Comparison of ENCODE assay signal across 34 mouse cellular contexts in genomic region chr1:90899816-90900215, GRCm38 (mm10). TPM values are rescaled to one million over a fixed set of nuclear protein-coding genes. Genes with fewer than 3 reads are reported as not detected.
DNase-seq lines count a peak whose midpoint lies in the region; ATAC-seq and TF ChIP-seq lines count a peak whose summit lies in the region.
"Had no signal": no experiment of that assay in that cellular context is flagged by ENCODE, and none has a peak within 500 bp of the region (broad histone marks: within the 10 kb centered on the region; RNA-seq: fewer than 3 reads in every experiment).

No protein-coding gene starts in this region.

- H3K9me3 ChIP-seq in heart, postnatal 0 days (replicated peaks; ENCODE audit: control insufficient read depth, low read length): no peaks in the 10 kb centered on the region
- H3K9me3 ChIP-seq: embryonic facial prominence, embryonic 10.5 days; embryonic facial prominence, embryonic 13.5 days; forebrain, embryonic 10.5 days; forebrain, embryonic 13.5 days; heart, embryonic 15.5 days; hindbrain, embryonic 13.5 days; intestine, embryonic 15.5 days had no signal

- TF ChIP-seq POLR2A in heart, adult 2 months (IDR thresholded peaks at IDR 0.05; ENCODE audit: insufficient read depth, low read depth, low read length): no peak
- no peak for TF ChIP-seq POLR2A in embryonic fibroblast, embryonic 13.5 days (IDR thresholded peaks at IDR 0.05; ENCODE audit: low read depth, low read length)

- no peak for TF ChIP-seq EP300 in heart, adult 2 months (IDR thresholded peaks at IDR 0.05; ENCODE audit: insufficient read depth, low read depth, low read length)
- TF ChIP-seq EP300 in heart, postnatal 0 days (IDR thresholded peaks at IDR 0.05; ENCODE audit: low read depth): no peak

- H3K79me2 ChIP-seq in heart, adult 2 months (replicated peaks; ENCODE audit: control insufficient read depth, insufficient read depth, low read length): no peaks in the 10 kb centered on the region

- no peak overlapping the region for H3K4me2 ChIP-seq in heart, postnatal 0 days (ENCODE audit: low read depth, low read length)
- H3K4me2 ChIP-seq: embryonic facial prominence, embryonic 13.5 days; forebrain, embryonic 13.5 days; heart, embryonic 15.5 days; hindbrain, embryonic 13.5 days; intestine, embryonic 15.5 days had no signal

- ATAC-seq in heart, postnatal 0 days (ENCODE audit: insufficient read depth, low read depth): no peak
- ATAC-seq: CD4-positive, CD25-positive, alpha-beta regulatory T cell, adult 4 months; forebrain, embryonic 13.5 days; forebrain, embryonic 16.5 days; hindbrain, embryonic 16.5 days; intestine, embryonic 15.5 days had no signal

- H3K4me3 ChIP-seq in heart, adult 2 months: no peak overlapping the region
- no peak overlapping the region for H3K4me3 ChIP-seq in heart, postnatal 0 days (ENCODE audit: low read depth, low read length)
- no peak overlapping the region for H3K4me3 ChIP-seq in brown adipose tissue, adult 24 weeks (ENCODE audit: insufficient read depth, low read depth, low read length)
- no peak overlapping the region for H3K4me3 ChIP-seq in embryonic fibroblast, embryonic 13.5 days (ENCODE audit: insufficient read depth, low read length)
- H3K4me3 ChIP-seq: embryonic facial prominence, embryonic 10.5 days; embryonic facial prominence, embryonic 13.5 days; forebrain, embryonic 10.5 days; forebrain, embryonic 13.5 days; heart, embryonic 15.5 days; hindbrain, embryonic 13.5 days; intestine, embryonic 15.5 days had no signal

- DNase-seq in heart, adult 2 months: no peak
- DNase-seq in heart, postnatal 25 days (ENCODE audit: low spot score): no peak
- no peak for DNase-seq in heart, postnatal 0 days (ENCODE audit: low spot score)
- DNase-seq in heart, adult 9 months (ENCODE audit: low spot score in 2 of 2): no peak
- no peak for DNase-seq in right cerebral cortex, postnatal 36 days (ENCODE audit: low spot score in 2 of 2)
- no peak for DNase-seq in thymus, adult 18-20 months
- DNase-seq: adrenal gland, postnatal 14 days; cerebellum, adult 11-12 months; cerebellum, adult 8-10 months; cerebellum, postnatal 10 days; cerebellum, postnatal 36 days; embryo, embryonic 11 days; gastrocnemius, postnatal 25 days; heart, postnatal 4 days had no signal

- H3K36me3 ChIP-seq in heart, adult 2 months (ENCODE audit: control insufficient read depth, insufficient read depth, low read length): no peaks in the 10 kb centered on the region
- H3K36me3 ChIP-seq in heart, postnatal 0 days (replicated peaks; ENCODE audit: control insufficient read depth, insufficient read depth, low read length): no peaks in the 10 kb centered on the region
- H3K36me3 ChIP-seq: embryonic facial prominence, embryonic 10.5 days; embryonic facial prominence, embryonic 13.5 days; forebrain, embryonic 10.5 days; heart, embryonic 15.5 days; hindbrain, embryonic 13.5 days; intestine, embryonic 15.5 days had no signal

- no peak overlapping the region for H3K9ac ChIP-seq in heart, adult 2 months (ENCODE audit: low read depth, low read length)
- H3K9ac ChIP-seq in heart, postnatal 0 days (replicated peaks; ENCODE audit: low read depth, low read length): no peak overlapping the region
- H3K9ac ChIP-seq: embryonic facial prominence, embryonic 13.5 days; forebrain, embryonic 13.5 days; heart, embryonic 15.5 days; hindbrain, embryonic 13.5 days; intestine, embryonic 15.5 days had no signal

- 80% methylated on average over 5 of the region's 5 CpGs for WGBS in heart, adult 2 months
- WGBS in heart, postnatal 0 days: 85% methylated on average over 5 of the region's 5 CpGs

- intact Hi-C loops in heart, adult 2 months (cut with DNase I): loop anchor here (5.0 kb wide), 1 partner anchor 248 kb away; no protein-coding TSS in a partner anchor
- intact Hi-C loops in heart, postnatal 25 days (cut with DNase I): no loop called here

- H3K27ac ChIP-seq in heart, adult 2 months: peak overlapping the region; percentile 5; the same call in 1 of the 2 replicates
- H3K27ac ChIP-seq in heart, postnatal 0 days (ENCODE audit: low read depth): peak overlapping the region; percentile 35; the same call in 1 of the 2 replicates
- H3K27ac ChIP-seq in brown adipose tissue, adult 24 weeks (replicated peaks; ENCODE audit: low read depth, low read length): peak overlapping the region; percentile 95
- H3K27ac ChIP-seq in embryonic fibroblast, embryonic 13.5 days (ENCODE audit: insufficient read depth, low read length): peak overlapping the region; percentile 50
- H3K27ac ChIP-seq: embryonic facial prominence, embryonic 10.5 days; embryonic facial prominence, embryonic 13.5 days; forebrain, embryonic 10.5 days; forebrain, embryonic 13.5 days; heart, embryonic 15.5 days; hindbrain, embryonic 13.5 days; intestine, embryonic 15.5 days had no signal

- no peak for TF ChIP-seq CTCF in heart, adult 2 months (IDR thresholded peaks at IDR 0.05)
- TF ChIP-seq CTCF in heart, postnatal 0 days (IDR thresholded peaks at IDR 0.05; ENCODE audit: low read depth): no peak
- no peak for TF ChIP-seq CTCF in embryonic fibroblast, embryonic 13.5 days (IDR thresholded peaks at IDR 0.05; ENCODE audit: borderline replicate concordance, insufficient read depth, low read length)

- no peaks in the 10 kb centered on the region for H3K27me3 ChIP-seq in heart, adult 2 months (ENCODE audit: control insufficient read depth, insufficient read depth, low read length)
- no peaks in the 10 kb centered on the region; the same call in 1 of the 2 replicates for H3K27me3 ChIP-seq in heart, postnatal 0 days (ENCODE audit: control insufficient read depth, insufficient read depth, low read length)
- H3K27me3 ChIP-seq: embryonic facial prominence, embryonic 13.5 days; forebrain, embryonic 13.5 days; hindbrain, embryonic 13.5 days; intestine, embryonic 15.5 days had no signal

- peaks cover 7% of the 10 kb centered on the region for H3K4me1 ChIP-seq in heart, adult 2 months (ENCODE audit: control insufficient read depth, insufficient read depth, low read length)
- H3K4me1 ChIP-seq in heart, postnatal 0 days (ENCODE audit: control insufficient read depth, insufficient read depth): peaks cover 28% of the 10 kb centered on the region
- peaks cover 44% of the 10 kb centered on the region; the same call in 1 of the 2 replicates for H3K4me1 ChIP-seq in brown adipose tissue, adult 24 weeks (ENCODE audit: control insufficient read depth, insufficient read depth, insufficient read length, low read length)
- H3K4me1 ChIP-seq in embryonic fibroblast, embryonic 13.5 days (ENCODE audit: control insufficient read depth, insufficient read depth, low read length): peaks cover 18% of the 10 kb centered on the region; the same call in 1 of the 2 replicates
- H3K4me1 ChIP-seq: forebrain, embryonic 13.5 days had no signal

RNA-seq across cellular contexts. Expression of gene Mlph, which starts 15.1 kb away (rescaled TPM):
- 1 to 10 TPM in 1 of 2 experiments, under 1 TPM in 1; 0.73 to 1.1 TPM for total RNA-seq in heart, adult 2 months (2021)
- 0.44 and 0.72 TPM in 2 replicates for polyA plus RNA-seq in heart, adult 2 months (2012; rRNA removed)
- under 1 TPM; 0.87 to 0.99 TPM for total RNA-seq in heart, postnatal 25 days (2021)
- total RNA-seq in heart, postnatal 0 days (2014; rRNA removed; ENCODE audit: low replicate concordance): 0.04 and 0.27 TPM in 2 replicates
- 0.12 TPM in 2 replicates for polyA plus RNA-seq in heart, postnatal 0 days (2015; fragmentation: Nextera tagmentation; extraction: Ambion mirVana)
- 1.1 and 1.3 TPM in 2 replicates for polyA plus RNA-seq in brown adipose tissue, adult 24 weeks (2012; ENCODE audit: insufficient read depth, insufficient read length, missing spikeins)
- polyA plus RNA-seq in embryonic fibroblast, embryonic 13.5 days (2011; ENCODE audit: insufficient read length, low read depth, missing spikeins): 0.18 and 0.19 TPM in 2 replicates
- total RNA-seq: MEL had no signal
- polyA plus RNA-seq: CD4-positive, CD25-positive, alpha-beta regulatory T cell, adult 4 months had no signal

RNA-seq across cellular contexts. Expression of gene Prlh, which starts 53.1 kb away (rescaled TPM):
- not detected for total RNA-seq in heart, adult 2 months (2021)
- not detected in 2 replicates for polyA plus RNA-seq in heart, adult 2 months (2012; rRNA removed)
- not detected for total RNA-seq in heart, postnatal 25 days (2021)
- not detected in 2 replicates for total RNA-seq in heart, postnatal 0 days (2014; rRNA removed; ENCODE audit: low replicate concordance)
- not detected in 2 replicates for polyA plus RNA-seq in heart, postnatal 0 days (2015; fragmentation: Nextera tagmentation; extraction: Ambion mirVana)
- not detected in 2 replicates for polyA plus RNA-seq in brown adipose tissue, adult 24 weeks (2012; ENCODE audit: insufficient read depth, insufficient read length, missing spikeins)
- not detected in 2 replicates for polyA plus RNA-seq in embryonic fibroblast, embryonic 13.5 days (2011; ENCODE audit: insufficient read length, low read depth, missing spikeins)
- total RNA-seq: adrenal gland, adult 2 months; adrenal gland, postnatal 14 days; adrenal gland, postnatal 4 days; gastrocnemius, adult 18-20 months; gastrocnemius, postnatal 25 days; heart, adult 8-10 months; heart, postnatal 4 days; MEL had no signal
- polyA plus RNA-seq: adrenal gland, adult 2 months; C2C12; CD4-positive, CD25-positive, alpha-beta regulatory T cell, adult 4 months; cortical plate, adult 2 months; embryonic facial prominence, embryonic 10.5 days; embryonic facial prominence, embryonic 13.5 days; forebrain, embryonic 10.5 days; forebrain, embryonic 13.5 days; forebrain, embryonic 16.5 days; gonadal fat pad, adult 2 months; heart, embryonic 15.5 days; hindbrain, embryonic 13.5 days; hindbrain, embryonic 16.5 days; intestine, embryonic 15.5 days had no signal

RNA-seq across cellular contexts. Expression of gene Col6a3, which starts 56.0 kb away (rescaled TPM):
- 10 to 100 TPM; 15.8 to 35.9 TPM for total RNA-seq in heart, adult 2 months (2021)
- polyA plus RNA-seq in heart, adult 2 months (2012; rRNA removed): 16.8 and 22.2 TPM in 2 replicates
- 10 to 100 TPM; 55.9 to 70.0 TPM for total RNA-seq in heart, postnatal 25 days (2021)
- total RNA-seq in heart, postnatal 0 days (2014; rRNA removed; ENCODE audit: low replicate concordance): 81.7 and 110 TPM in 2 replicates
- 14.2 and 15.1 TPM in 2 replicates for polyA plus RNA-seq in heart, postnatal 0 days (2015; fragmentation: Nextera tagmentation; extraction: Ambion mirVana)
- polyA plus RNA-seq in brown adipose tissue, adult 24 weeks (2012; ENCODE audit: insufficient read depth, insufficient read length, missing spikeins): 18.7 and 28.2 TPM in 2 replicates
- 591 and 749 TPM in 2 replicates for polyA plus RNA-seq in embryonic fibroblast, embryonic 13.5 days (2011; ENCODE audit: insufficient read length, low read depth, missing spikeins)
- total RNA-seq: MEL had no signal
- polyA plus RNA-seq: CD4-positive, CD25-positive, alpha-beta regulatory T cell, adult 4 months had no signal

Comparison
In these comparisons a context has a peak if more than half of its experiments do, and no peak if none do; other contexts are left out.
1. H3K27ac ChIP-seq: peak in every context shown above with its lines; median percentile 95 in brown adipose tissue, adult 24 weeks; 50 in embryonic fibroblast, embryonic 13.5 days; 35 in heart, postnatal 0 days; 5 in heart, adult 2 months.
2. RNA of gene Col6a3, which starts 56.0 kb away (polyA plus RNA-seq): 591 to 749 TPM in embryonic fibroblast, embryonic 13.5 days; 18.7 to 28.2 TPM in brown adipose tissue, adult 24 weeks, 16.8 to 22.2 TPM in heart, adult 2 months and 14.2 to 15.1 TPM in heart, postnatal 0 days; every median in the first group is over 10 times any median in the second.